Mouse (Mus musculus) ES-E14 (cell line): ENCODE data around the gene Cdhr4.

Source experiments
- HCFC1 ChIP-seq: IDR thresholded peaks from 2 replicates; pipeline ENCODE4 v1.6.1; 2012; ENCODE audit warnings: low read length, inconsistent platforms, borderline replicate concordance; ENCODE audit not compliant: insufficient read depth
- MAFK ChIP-seq: IDR thresholded peaks from 2 replicates; pipeline ENCODE4 v1.6.1; 2014; ENCODE audit warnings: mild to moderate bottlenecking, low read depth, low read length, inconsistent platforms; ENCODE audit not compliant: insufficient read depth
- ZC3H11A ChIP-seq: IDR thresholded peaks from 2 replicates; pipeline ENCODE4 v1.6.1; 2012; ENCODE audit warnings: low read depth, mild to moderate bottlenecking, inconsistent platforms, low read length, borderline replicate concordance
- ZNF384 ChIP-seq: IDR thresholded peaks from 2 replicates; pipeline ENCODE4 v1.6.1; 2012; ENCODE audit warnings: low read depth, low read length, inconsistent platforms

- TF ChIP-seq MAFK (no peak), HCFC1 (no peak), ZC3H11A (no peak), ZNF384 (no peak)
Observed at GRCm38 (mm10) chr9:108032126-108032525, 39.8 kb downstream of the Cdhr4 start.
